Mouse (Mus musculus) embryonic facial prominence, embryonic 11.5 days (tissue): ENCODE measurements at regions not wholly inside any gene's neighbourhood (a gene's known extent, or its start where the extent isn't known, plus 50 kb on each side); places are given as distances from the start of the nearest gene placed in this dataset.

Experiments used
- ATAC-seq: fragments of 200-750 bp; cut with Nextera tagmentation; replicated peaks from 2 replicates; pipeline ENCODE4 v1.8.0; 2017; ENCODE audit warnings: low read depth; ENCODE audit not compliant: insufficient number of reproducible peaks, low FRiP score, low TSS enrichment
- DNase-seq: peaks from one replicate; pipeline ENCODE4 v3.0.0-alpha.2; 2015; ENCODE audit warnings: low spot score
- H3K27ac ChIP-seq: fragments of 300-500 bp; sonication (generic); replicated peaks from 2 replicates; pipeline ENCODE4 v1.5.1; 2014; ENCODE audit warnings: mild to moderate bottlenecking, low read depth, low read length, control low read depth
- H3K27me3 ChIP-seq: fragments of 300-500 bp; sonication (generic); 2 replicates; pipeline ENCODE4 v1.6.1; 2014; ENCODE audit warnings: mild to moderate bottlenecking, low read length, moderate library complexity, mixed read lengths; ENCODE audit not compliant: control insufficient read depth, insufficient read depth
- H3K36me3 ChIP-seq: fragments of 300-500 bp; sonication (generic); replicated peaks from 2 replicates; pipeline ENCODE4 v1.6.1; 2014; ENCODE audit warnings: low read depth, mild to moderate bottlenecking, low read length, moderate library complexity, mixed read lengths; ENCODE audit not compliant: control insufficient read depth, insufficient read depth
- H3K4me1 ChIP-seq: fragments of 300-500 bp; sonication (generic); 2 replicates; pipeline ENCODE4 v1.6.1; 2014; ENCODE audit warnings: low read length, mixed read lengths; ENCODE audit not compliant: control insufficient read depth, insufficient read depth
- H3K4me2 ChIP-seq: fragments of 300-500 bp; sonication (generic); 2 replicates; pipeline ENCODE4 v1.6.1; 2014; ENCODE audit warnings: low read depth, mild to moderate bottlenecking, control low read depth, low read length, moderate library complexity
- H3K4me3 ChIP-seq: fragments of 300-500 bp; sonication (generic); 2 replicates; pipeline ENCODE4 v1.5.1; 2014; ENCODE audit warnings: low read depth, low read length, control low read depth
- H3K9ac ChIP-seq: fragments of 300-500 bp; sonication (generic); replicated peaks from 2 replicates; pipeline ENCODE4 v1.6.1; 2014; ENCODE audit warnings: mild to moderate bottlenecking, control low read depth, low read length
- H3K9me3 ChIP-seq: fragments of 300-500 bp; sonication (generic); replicated peaks from 2 replicates; pipeline ENCODE4 v1.6.1; 2016; ENCODE audit warnings: mild to moderate bottlenecking, low read length, inconsistent platforms, mixed read lengths; ENCODE audit not compliant: control insufficient read depth
- WGBS: fragments of 180-500 bp; shearing (Covaris S2); extraction: QIAGEN DNeasy Blood & Tissue Kit; methylation state at CpG from one replicate; pipeline ENCODE4 v1.1.7; 2014; 5-methylcytosine and 5-hydroxymethylcytosine counted together

GRCm38 (mm10) chr10:67339371-67339929 is 54.3 kb upstream of the Nrbf2 start:
- ATAC-seq (no peak), DNase-seq (no peak)
- H3K4me1 ChIP-seq = no peaks in the 10 kb centered on the region
- no peaks in the 10 kb centered on the region for H3K36me3 ChIP-seq
- H3K27me3 ChIP-seq = no peaks in the 10 kb centered on the region
- no peak overlapping the region for H3K4me2 ChIP-seq
- WGBS = 63% methylated on average over 10 of the region's 10 CpGs
- no peak overlapping the region for H3K4me3 ChIP-seq
- no peaks in the 10 kb centered on the region for H3K9me3 ChIP-seq
- no peak overlapping the region for H3K9ac ChIP-seq
- no peak overlapping the region for H3K27ac ChIP-seq

- no peak for DNase-seq
- Histone ChIP-seq H3K36me3 (no peaks in the 10 kb centered on the region), H3K4me3 (no peak overlapping the region), H3K4me1 (no peaks in the 10 kb centered on the region), H3K9ac (no peak overlapping the region), H3K9me3 (no peaks in the 10 kb centered on the region), H3K27ac (no peak overlapping the region), H3K4me2 (no peak overlapping the region), H3K27me3 (no peaks in the 10 kb centered on the region)
- ATAC-seq = no peak
- 86% methylated on average over 4 of the region's 4 CpGs for WGBS
Observed at GRCm38 (mm10) chr10:67344722-67345121, 59.6 kb upstream of the Nrbf2 start.

- H3K36me3 ChIP-seq = no peaks in the 10 kb centered on the region
- H3K27me3 ChIP-seq = no peaks in the 10 kb centered on the region
- no peak for ATAC-seq
Observed at GRCm38 (mm10) chr10:67350956-67351355, 65.9 kb upstream of the Nrbf2 start.

GRCm38 (mm10) chr10:67360793-67361192 is 75.7 kb upstream of the Nrbf2 start:
- Histone ChIP-seq H3K27me3 (no peaks in the 10 kb centered on the region), H3K27ac (no peak overlapping the region), H3K36me3 (no peaks in the 10 kb centered on the region), H3K4me2 (no peak overlapping the region), H3K9me3 (no peaks in the 10 kb centered on the region), H3K4me3 (no peak overlapping the region), H3K9ac (no peak overlapping the region), H3K4me1 (no peaks in the 10 kb centered on the region)
- WGBS = 85% methylated on average over 8 of the region's 8 CpGs
- DNase-seq (no peak), ATAC-seq (no peak)

More at GRCm38 (mm10) chr10:67350956-67351355, 65.9 kb upstream of the Nrbf2 start:
- DNase-seq = no peak
- H3K9ac ChIP-seq = no peak overlapping the region
- H3K4me3 ChIP-seq = no peak overlapping the region
- H3K4me1 ChIP-seq = no peaks in the 10 kb centered on the region
- H3K27ac ChIP-seq = no peak overlapping the region
- H3K4me2 ChIP-seq = no peak overlapping the region
- WGBS = 57% methylated on average over 2 of the region's 2 CpGs
- H3K9me3 ChIP-seq = no peaks in the 10 kb centered on the region

GRCm38 (mm10) chr10:67361281-67361680 is 76.2 kb upstream of the Nrbf2 start:
- Histone ChIP-seq H3K27ac (no peak overlapping the region), H3K4me3 (no peak overlapping the region), H3K4me2 (no peak overlapping the region), H3K4me1 (no peaks in the 10 kb centered on the region), H3K9ac (no peak overlapping the region), H3K36me3 (no peaks in the 10 kb centered on the region), H3K27me3 (no peaks in the 10 kb centered on the region), H3K9me3 (no peaks in the 10 kb centered on the region)
- 88% methylated on average over 4 of the region's 4 CpGs for WGBS
- ATAC-seq (no peak), DNase-seq (no peak)

GRCm38 (mm10) chr10:67364595-67364994 is 79.5 kb upstream of the Nrbf2 start:
- no peaks in the 10 kb centered on the region for H3K9me3 ChIP-seq
- no peak overlapping the region for H3K4me3 ChIP-seq
- no peak overlapping the region for H3K4me2 ChIP-seq
- no peaks in the 10 kb centered on the region; the same call in 1 of the 2 replicates for H3K27me3 ChIP-seq
- no peak overlapping the region for H3K9ac ChIP-seq
- no peaks in the 10 kb centered on the region for H3K36me3 ChIP-seq
- H3K27ac ChIP-seq = no peak overlapping the region
- 85% methylated on average over 3 of the region's 3 CpGs for WGBS
- DNase-seq (no peak), ATAC-seq (no peak)
- H3K4me1 ChIP-seq = no peaks in the 10 kb centered on the region

GRCm38 (mm10) chr10:67365158-67365557 is 80.1 kb upstream of the Nrbf2 start:
- no peaks in the 10 kb centered on the region for H3K4me1 ChIP-seq
- no peak overlapping the region for H3K9ac ChIP-seq
- no peaks in the 10 kb centered on the region for H3K9me3 ChIP-seq
- H3K4me3 ChIP-seq = no peak overlapping the region
- DNase-seq = no peak
- no peaks in the 10 kb centered on the region for H3K36me3 ChIP-seq
- no peak for ATAC-seq
- 94% methylated on average over 7 of the region's 7 CpGs for WGBS
- no peak overlapping the region for H3K4me2 ChIP-seq
- H3K27me3 ChIP-seq = no peaks in the 10 kb centered on the region; the same call in 1 of the 2 replicates
- no peak overlapping the region for H3K27ac ChIP-seq

GRCm38 (mm10) chr10:67372569-67373161 is 87.6 kb upstream of the Nrbf2 start:
- Histone ChIP-seq H3K4me1 (no peaks in the 10 kb centered on the region), H3K4me2 (no peak overlapping the region), H3K9me3 (no peaks in the 10 kb centered on the region), H3K27ac (no peak overlapping the region), H3K36me3 (no peaks in the 10 kb centered on the region), H3K4me3 (no peak overlapping the region), H3K9ac (no peak overlapping the region), H3K27me3 (no peaks in the 10 kb centered on the region; the same call in 1 of the 2 replicates)
- ATAC-seq = no peak
- DNase-seq = no peak
- WGBS = 50% methylated on average over 13 of the region's 13 CpGs
